Mouse (Mus musculus): Measurements from ENCODE around the gene Aifm3.

- TF ChIP-seq POLR2A (IDR thresholded peaks at IDR 0.05; ENCODE audit: borderline replicate concordance, control insufficient read depth, low read depth, low read length) (0 out of 2 replicates have a peak, but pooled peaks have one; percentile 16), CTCF (IDR thresholded peaks at IDR 0.05; ENCODE audit: control insufficient read depth, insufficient read depth, low read length) (no peak)
These were observed 13.3 kb downstream of the Aifm3 start for GRCm38 (mm10) chr16:17502681-17503080.

Data from bone marrow, adult 2 months (tissue).